Mouse (Mus musculus) heart, adult 2 months (tissue): ENCODE measurements around the gene Anxa11. TPM values are rescaled to one million over a fixed set of nuclear protein-coding genes. Genes with fewer than 3 reads are reported as not detected.

Source experiments
- DNase-seq, 2 experiments: peaks; one replicate each; pipeline ENCODE4 v3.0.0; 2021
- H3K27ac ChIP-seq: fragments of 200-600 bp; 2 replicates; pipeline ENCODE4 v1.8.1; 2022
- H3K27me3 ChIP-seq: fragments of 200-500 bp; 2 replicates; pipeline ENCODE4 v1.6.1; 2012; ENCODE audit warnings: mild to moderate bottlenecking, low read length, inconsistent platforms, mixed read lengths; ENCODE audit not compliant: control insufficient read depth, insufficient read depth
- H3K36me3 ChIP-seq: fragments of 200-500 bp; 2 replicates; pipeline ENCODE4 v1.6.1; 2012; ENCODE audit warnings: low read length, inconsistent platforms; ENCODE audit not compliant: control insufficient read depth, insufficient read depth
- H3K4me1 ChIP-seq: fragments of 200-500 bp; 2 replicates; pipeline ENCODE4 v1.6.1; 2011; ENCODE audit warnings: low read length; ENCODE audit not compliant: control insufficient read depth, insufficient read depth
- H3K4me3 ChIP-seq: fragments of 200-600 bp; 2 replicates; pipeline ENCODE4 v1.8.1; 2022
- H3K79me2 ChIP-seq: fragments of 200-500 bp; replicated peaks from 2 replicates; pipeline ENCODE4 v1.6.1; 2012; ENCODE audit warnings: mild to moderate bottlenecking, inconsistent platforms, low read length, moderate library complexity, mixed read lengths; ENCODE audit not compliant: control insufficient read depth, insufficient read depth
- H3K9ac ChIP-seq: fragments of 200-500 bp; 2 replicates; pipeline ENCODE4 v1.6.1; 2012; ENCODE audit warnings: low read depth, mild to moderate bottlenecking, control low read depth, inconsistent platforms, low read length, mixed read lengths
- CTCF ChIP-seq: fragments of 200-600 bp; IDR thresholded peaks from 2 replicates; pipeline ENCODE4 v1.8.1; 2022; ENCODE audit warnings: antibody characterized with exemption, mild to moderate bottlenecking, moderate library complexity
- EP300 ChIP-seq: fragments of 200-500 bp; IDR thresholded peaks from 2 replicates; pipeline ENCODE4 v1.6.1; 2011; ENCODE audit warnings: low read depth, low read length, control low read depth; ENCODE audit not compliant: insufficient read depth
- POLR2A ChIP-seq: fragments of 200-500 bp; IDR thresholded peaks from 2 replicates; pipeline ENCODE4 v1.6.1; 2011; ENCODE audit warnings: mild to moderate bottlenecking, low read depth, low read length, control low read depth; ENCODE audit not compliant: insufficient read depth
- WGBS: fragments of 180-500 bp; shearing (Covaris S2); methylation state at CpG from one replicate; pipeline ENCODE4 v1.1.7; 2018; 5-methylcytosine and 5-hydroxymethylcytosine counted together
- intact Hi-C: fragments of 180-260 bp; cut with DNase I; formaldehyde crosslinking; loops from one replicate; pipeline ENCODE4 v1.15.1; 2025
- polyA plus RNA-seq: library from polyadenylated mRNA; depleted of rRNA; stranded (reverse); fragments of >200 nt; gene quantifications from 2 replicates; pipeline ENCODE4 v1.2.3, GENCODE M21; 2012
- total RNA-seq, 2 experiments: library from RNA; stranded (reverse); gene quantifications; 2 replicates each; pipeline ENCODE4 v1.2.3; 2021

Anxa11 gene
- total and polyA plus RNA-seq, 3 experiments: 74.0 to 82.4 (median 77.9) TPM

DNA sequence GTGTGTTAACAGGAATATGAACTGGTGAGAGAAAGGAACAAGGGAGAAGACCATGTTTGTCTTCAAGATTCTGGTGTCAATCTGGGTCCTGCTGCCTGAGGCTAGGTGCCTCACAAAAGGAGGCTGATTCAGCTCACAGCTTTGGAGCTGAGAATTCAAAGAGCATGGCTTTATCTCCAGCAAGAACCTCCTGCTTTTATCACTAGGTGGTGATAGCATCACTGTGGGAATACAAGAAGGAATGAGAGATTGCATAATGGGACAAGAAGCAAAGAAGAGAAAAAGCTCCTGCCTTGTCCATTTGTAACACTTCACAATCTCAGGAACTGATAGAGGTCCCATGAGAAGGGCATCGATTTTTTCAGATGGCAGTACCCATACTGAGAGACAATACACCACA lies 10.6 kb upstream of the Anxa11 start:
- H3K27ac ChIP-seq: no peak overlapping the region
- no peak overlapping the region for H3K4me3 ChIP-seq
- intact Hi-C loops: no loop called here
- TF ChIP-seq EP300 (no peak), POLR2A (no peak), CTCF (no peak)
- H3K79me2 ChIP-seq: no peaks in the 10 kb centered on the region
- no peak for DNase-seq
- no peaks in the 10 kb centered on the region for H3K27me3 ChIP-seq
- no peak overlapping the region for H3K9ac ChIP-seq
- peaks cover 2% of the 10 kb centered on the region; the same call in 1 of the 2 replicates for H3K4me1 ChIP-seq
- H3K36me3 ChIP-seq: no peaks in the 10 kb centered on the region
- 18% methylated on average over 1 of the region's 1 CpGs for WGBS

DNA sequence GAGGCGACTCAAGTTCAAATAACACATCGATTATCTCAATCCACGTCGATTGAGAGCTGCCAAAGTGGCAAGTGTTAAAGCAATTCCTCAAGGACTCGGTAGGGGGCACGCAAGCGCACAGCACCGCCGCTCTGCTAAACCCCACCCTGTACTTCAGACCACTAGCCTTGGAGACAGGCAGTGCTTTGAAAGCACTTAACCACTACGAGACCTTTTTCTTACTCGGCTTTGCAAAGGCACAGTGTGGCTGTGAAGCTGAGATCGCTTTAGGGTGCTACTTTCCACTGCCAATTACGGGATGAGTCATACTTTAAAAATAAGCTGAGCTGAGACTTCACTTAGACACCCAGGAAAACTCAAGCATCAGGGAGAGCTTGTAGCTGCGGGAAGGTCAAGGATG lies 9.7 kb upstream of the Anxa11 start:
- no peak overlapping the region for H3K9ac ChIP-seq
- intact Hi-C loops: no loop called here
- WGBS: 4% methylated on average over 14 of the region's 14 CpGs

GRCm38 (mm10) chr14:25838411-25838810 lies 3.5 kb upstream of the Anxa11 start:
- intact Hi-C loops: no loop called here
- H3K9ac ChIP-seq: no peak overlapping the region
- TF ChIP-seq POLR2A (no peak), EP300 (no peak)
- no peaks in the 10 kb centered on the region for H3K27me3 ChIP-seq
- DNase-seq: no peak
- WGBS: 46% methylated on average over 8 of the region's 8 CpGs
- no peaks in the 10 kb centered on the region; the same call in 1 of the 2 replicates for H3K79me2 ChIP-seq
- no peak overlapping the region for H3K4me3 ChIP-seq
- peaks cover 2% of the 10 kb centered on the region; the same call in 1 of the 2 replicates for H3K4me1 ChIP-seq
- peaks cover 1% of the 10 kb centered on the region; the same call in 1 of the 2 replicates for H3K36me3 ChIP-seq
- H3K27ac ChIP-seq: no peak overlapping the region

More for the DNA sequence above, 9.7 kb upstream of the Anxa11 start:
- DNase-seq: peak; percentile 71 to 78
- Histone ChIP-seq H3K27me3 (no peaks in the 10 kb centered on the region), H3K36me3 (no peaks in the 10 kb centered on the region), H3K27ac (peak overlapping the region; percentile 12; the same call in 1 of the 2 replicates), H3K4me1 (peaks cover 2% of the 10 kb centered on the region; the same call in 1 of the 2 replicates), H3K4me3 (no peak overlapping the region), H3K79me2 (no peaks in the 10 kb centered on the region)
- TF ChIP-seq EP300 (0 out of 2 replicates have a peak, but pooled peaks have one; percentile 50), POLR2A (no peak), CTCF (peak; percentile 98; the same call in 1 of the 2 replicates)

- H3K36me3 ChIP-seq: peaks cover 3% of the 10 kb centered on the region; the same call in 1 of the 2 replicates
- no peaks in the 10 kb centered on the region; the same call in 1 of the 2 replicates for H3K79me2 ChIP-seq
- TF ChIP-seq EP300 (no peak), POLR2A (no peak), CTCF (no peak)
- WGBS: 69% methylated on average over 7 of the region's 7 CpGs
- H3K4me1 ChIP-seq: peaks cover 2% of the 10 kb centered on the region
- no peak overlapping the region for H3K27ac ChIP-seq
- intact Hi-C loops: no loop called here
- H3K27me3 ChIP-seq: no peaks in the 10 kb centered on the region
- no peak overlapping the region for H3K9ac ChIP-seq
- no peak for DNase-seq
- no peak overlapping the region for H3K4me3 ChIP-seq
Measured at GRCm38 (mm10) chr14:25839791-25840190, 2.2 kb upstream of the Anxa11 start.

- DNase-seq: no peak
- no peak overlapping the region for H3K27ac ChIP-seq
- WGBS: 80% methylated on average over 7 of the region's 7 CpGs
- H3K4me1 ChIP-seq: peaks cover 6% of the 10 kb centered on the region
- peaks cover 3% of the 10 kb centered on the region; the same call in 1 of the 2 replicates for H3K36me3 ChIP-seq
- no peak overlapping the region for H3K4me3 ChIP-seq
- TF ChIP-seq CTCF (no peak), EP300 (no peak), POLR2A (no peak)
- no peaks in the 10 kb centered on the region for H3K27me3 ChIP-seq
- intact Hi-C loops: no loop called here
- H3K9ac ChIP-seq: no peak overlapping the region
- no peaks in the 10 kb centered on the region; the same call in 1 of the 2 replicates for H3K79me2 ChIP-seq
Measured at GRCm38 (mm10) chr14:25840961-25841360, 995 bp upstream of the Anxa11 start.

DNA sequence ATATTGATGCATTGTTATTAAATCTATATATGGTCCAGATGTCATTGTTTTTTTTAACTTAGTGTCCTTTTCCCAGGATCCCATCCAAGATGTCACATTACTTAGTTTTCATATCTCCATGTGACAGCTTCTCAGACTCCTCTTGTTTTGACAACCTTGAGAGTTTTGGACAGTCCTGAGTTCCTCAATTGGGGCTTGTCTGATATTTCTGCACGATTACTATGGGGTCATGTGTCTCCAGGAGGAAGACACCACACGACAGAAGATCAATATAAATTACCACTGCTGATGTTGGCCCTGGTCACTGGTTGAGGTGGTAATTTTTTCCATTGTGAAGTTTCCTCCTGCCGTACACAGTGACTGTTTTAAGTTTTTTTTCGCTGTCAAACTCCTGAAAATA lies 377 bp upstream of the Anxa11 start:
- 3% methylated on average over 4 of the region's 4 CpGs for WGBS
- no peak for TF ChIP-seq EP300
- TF ChIP-seq POLR2A: no peak
- no peak for TF ChIP-seq CTCF
- intact Hi-C loops: no loop called here
- no peak for DNase-seq
- Histone ChIP-seq H3K4me1 (peaks cover 8% of the 10 kb centered on the region), H3K9ac (0 out of 2 replicates have a peak overlapping the region, but pooled peaks have one; percentile 18), H3K36me3 (peaks cover 3% of the 10 kb centered on the region; the same call in 1 of the 2 replicates), H3K79me2 (no peaks in the 10 kb centered on the region; the same call in 1 of the 2 replicates), H3K27ac (peak overlapping the region; percentile 98), H3K4me3 (peak overlapping the region; percentile 99), H3K27me3 (no peaks in the 10 kb centered on the region)
